Mouse (Mus musculus) midbrain, embryonic 11.5 days (tissue): ENCODE measurements around the gene Ptgr1. TPM values are rescaled to one million over a fixed set of nuclear protein-coding genes. Genes with fewer than 3 reads are reported as not detected.

Experiments
- ATAC-seq: fragments of 200-750 bp; cut with Nextera tagmentation; 2 replicates; pipeline ENCODE4 v1.8.0; 2017; ENCODE audit warnings: moderate TSS enrichment, moderate library complexity; ENCODE audit not compliant: low FRiP score
- DNase-seq: peaks from one replicate; pipeline ENCODE4 v3.0.0; 2015; ENCODE audit warnings: low spot score; ENCODE audit errors: missing footprints
- H3K27ac ChIP-seq: fragments of 300-500 bp; sonication (generic); 2 replicates; pipeline ENCODE4 v1.5.1; 2014; ENCODE audit warnings: low read depth, low read length
- H3K27me3 ChIP-seq: fragments of 300-500 bp; sonication (generic); 2 replicates; pipeline ENCODE4 v1.6.1; 2014; ENCODE audit warnings: mild to moderate bottlenecking, low read length, moderate library complexity, mixed read lengths; ENCODE audit not compliant: control insufficient read depth, insufficient read depth
- H3K36me3 ChIP-seq: fragments of 300-500 bp; sonication (generic); 2 replicates; pipeline ENCODE4 v1.6.1; 2014; ENCODE audit warnings: mild to moderate bottlenecking, low read length, moderate library complexity, mixed read lengths; ENCODE audit not compliant: control insufficient read depth, insufficient read depth
- H3K4me1 ChIP-seq: fragments of 300-500 bp; sonication (generic); 2 replicates; pipeline ENCODE4 v1.6.1; 2014; ENCODE audit warnings: low read length; ENCODE audit not compliant: control insufficient read depth, insufficient read depth
- H3K4me2 ChIP-seq: fragments of 300-500 bp; sonication (generic); 2 replicates; pipeline ENCODE4 v1.6.1; 2014; ENCODE audit warnings: mild to moderate bottlenecking, moderate library complexity
- H3K4me3 ChIP-seq: fragments of 300-500 bp; sonication (generic); 2 replicates; pipeline ENCODE4 v1.5.1; 2014; ENCODE audit warnings: low read depth, low read length
- H3K9ac ChIP-seq: fragments of 300-500 bp; sonication (generic); 2 replicates; pipeline ENCODE4 v1.6.1; 2014; ENCODE audit warnings: low read length
- H3K9me3 ChIP-seq: fragments of 300-500 bp; sonication (generic); 2 replicates; pipeline ENCODE4 v1.6.1; 2016; ENCODE audit warnings: low read length; ENCODE audit not compliant: control insufficient read depth
- WGBS: fragments of 180-500 bp; shearing (Covaris S2); extraction: QIAGEN DNeasy Blood & Tissue Kit; methylation state at CpG from one replicate; pipeline ENCODE4 v1.1.7; 2014; 5-methylcytosine and 5-hydroxymethylcytosine counted together
- polyA plus RNA-seq: library from polyadenylated mRNA; unstranded; fragments of >200 nt; fragmentation: Nextera tagmentation; extraction: Ambion mirVana; gene quantifications from 2 replicates; pipeline ENCODE4 v1.2.1, GENCODE M21; 2014

Ptgr1 gene
- polyA plus RNA-seq, 1 experiment from 2014 or later: 16.2 TPM

- no peak overlapping the region for H3K27ac ChIP-seq
- no peaks in the 10 kb centered on the region for H3K27me3 ChIP-seq
- H3K4me3 ChIP-seq: no peak overlapping the region
- H3K9me3 ChIP-seq: no peaks in the 10 kb centered on the region
- no peaks in the 10 kb centered on the region for H3K36me3 ChIP-seq
- DNase-seq: no peak
- no peak overlapping the region for H3K4me2 ChIP-seq
- H3K4me1 ChIP-seq: peaks cover 4% of the 10 kb centered on the region; the same call in 1 of the 2 replicates
- no peak for ATAC-seq
- WGBS: 92% methylated on average over 7 of the region's 7 CpGs
- H3K9ac ChIP-seq: no peak overlapping the region
Observed at GRCm38 (mm10) chr4:59009186-59009585, 22.3 kb upstream of the Ptgr1 start.

- Histone ChIP-seq H3K4me2 (no peak overlapping the region), H3K9me3 (no peaks in the 10 kb centered on the region), H3K9ac (no peak overlapping the region), H3K27ac (no peak overlapping the region), H3K4me3 (no peak overlapping the region), H3K27me3 (no peaks in the 10 kb centered on the region; the same call in 1 of the 2 replicates), H3K36me3 (no peaks in the 10 kb centered on the region), H3K4me1 (peaks cover 10% of the 10 kb centered on the region)
- 85% methylated on average over 5 of the region's 5 CpGs for WGBS
- DNase-seq: no peak
- ATAC-seq: no peak
Observed at GRCm38 (mm10) chr4:59007974-59008373, 21.1 kb upstream of the Ptgr1 start.

- 46% methylated on average over 6 of the region's 6 CpGs for WGBS
- no peak overlapping the region for H3K4me2 ChIP-seq
- H3K4me3 ChIP-seq: no peak overlapping the region
- H3K9ac ChIP-seq: no peak overlapping the region
- H3K27me3 ChIP-seq: no peaks in the 10 kb centered on the region; the same call in 1 of the 2 replicates
- H3K4me1 ChIP-seq: peaks cover 10% of the 10 kb centered on the region
- no peak for ATAC-seq
- H3K27ac ChIP-seq: no peak overlapping the region
- no peaks in the 10 kb centered on the region for H3K36me3 ChIP-seq
- no peak for DNase-seq
- H3K9me3 ChIP-seq: no peaks in the 10 kb centered on the region
Observed at GRCm38 (mm10) chr4:59007016-59007415, 20.1 kb upstream of the Ptgr1 start.

GRCm38 (mm10) chr4:59006211-59006610 lies 19.3 kb upstream of the Ptgr1 start:
- H3K9ac ChIP-seq: no peak overlapping the region
- H3K36me3 ChIP-seq: no peaks in the 10 kb centered on the region
- no peak overlapping the region for H3K4me3 ChIP-seq
- H3K27me3 ChIP-seq: no peaks in the 10 kb centered on the region; the same call in 1 of the 2 replicates
- no peak for ATAC-seq
- H3K4me1 ChIP-seq: peaks cover 10% of the 10 kb centered on the region
- WGBS: 61% methylated on average over 8 of the region's 8 CpGs
- H3K9me3 ChIP-seq: no peaks in the 10 kb centered on the region
- DNase-seq: no peak
- no peak overlapping the region for H3K27ac ChIP-seq
- no peak overlapping the region for H3K4me2 ChIP-seq

GRCm38 (mm10) chr4:59003806-59004200 lies 16.9 kb upstream of the Ptgr1 start:
- Histone ChIP-seq H3K4me1 (peaks cover 10% of the 10 kb centered on the region), H3K4me2 (peak overlapping the region; percentile 78), H3K36me3 (no peaks in the 10 kb centered on the region), H3K9me3 (no peaks in the 10 kb centered on the region), H3K4me3 (peak overlapping the region; percentile 87), H3K27me3 (no peaks in the 10 kb centered on the region; the same call in 1 of the 2 replicates), H3K27ac (no peak overlapping the region), H3K9ac (peak overlapping the region; percentile 92)
- WGBS: 38% methylated on average over 7 of the region's 7 CpGs
- DNase-seq (no peak), ATAC-seq (no peak)

GRCm38 (mm10) chr4:59002948-59003805 lies 16.3 kb upstream of the Ptgr1 start, which contains the start of gene Gm20503:
Gene Gm20503 (plus strand): TSS chr4:59003210.
- peak; percentile 99 for DNase-seq
- H3K9me3 ChIP-seq: no peaks in the 10 kb centered on the region
- peak; percentile 99 for ATAC-seq
- H3K27me3 ChIP-seq: no peaks in the 10 kb centered on the region; the same call in 1 of the 2 replicates
- peaks cover 10% of the 10 kb centered on the region for H3K4me1 ChIP-seq
- H3K36me3 ChIP-seq: no peaks in the 10 kb centered on the region
- peak within 1 kb of the TSS; percentile 92 for H3K9ac ChIP-seq
- WGBS: under 1% methylated on average over 82 of the region's 89 CpGs
- H3K27ac ChIP-seq: peak within 1 kb of the TSS; percentile 69
- H3K4me3 ChIP-seq: peak within 1 kb of the TSS; percentile 87
- peak within 1 kb of the TSS; percentile 78 for H3K4me2 ChIP-seq

GRCm38 (mm10) chr4:59000614-59001013 lies 13.7 kb upstream of the Ptgr1 start:
- Histone ChIP-seq H3K9me3 (no peaks in the 10 kb centered on the region), H3K4me2 (no peak overlapping the region), H3K27ac (no peak overlapping the region), H3K9ac (no peak overlapping the region), H3K27me3 (no peaks in the 10 kb centered on the region; the same call in 1 of the 2 replicates), H3K4me3 (no peak overlapping the region), H3K4me1 (peaks cover 10% of the 10 kb centered on the region), H3K36me3 (no peaks in the 10 kb centered on the region)
- DNase-seq (no peak), ATAC-seq (no peak)
- 3% methylated on average over 2 of the region's 2 CpGs for WGBS

GRCm38 (mm10) chr4:58999686-59000085 lies 12.8 kb upstream of the Ptgr1 start:
- no peak overlapping the region for H3K27ac ChIP-seq
- DNase-seq (peak; percentile 91), ATAC-seq (no peak)

GRCm38 (mm10) chr4:58998688-58999087 lies 11.8 kb upstream of the Ptgr1 start:
- Histone ChIP-seq H3K27me3 (no peaks in the 10 kb centered on the region), H3K4me1 (peaks cover 2% of the 10 kb centered on the region), H3K9ac (no peak overlapping the region), H3K9me3 (no peaks in the 10 kb centered on the region), H3K36me3 (no peaks in the 10 kb centered on the region), H3K4me2 (no peak overlapping the region), H3K27ac (no peak overlapping the region), H3K4me3 (no peak overlapping the region)
- 96% methylated on average over 1 of the region's 1 CpGs for WGBS
- DNase-seq (peak; percentile 69), ATAC-seq (no peak)

More at GRCm38 (mm10) chr4:58999686-59000085, 12.8 kb upstream of the Ptgr1 start:
- H3K9me3 ChIP-seq: no peaks in the 10 kb centered on the region
- H3K4me3 ChIP-seq: no peak overlapping the region
- no peaks in the 10 kb centered on the region for H3K36me3 ChIP-seq
- H3K4me2 ChIP-seq: no peak overlapping the region
- WGBS: 18% methylated on average over 2 of the region's 2 CpGs
- H3K4me1 ChIP-seq: peaks cover 10% of the 10 kb centered on the region
- H3K27me3 ChIP-seq: no peaks in the 10 kb centered on the region; the same call in 1 of the 2 replicates
- no peak overlapping the region for H3K9ac ChIP-seq
